Mouse (Mus musculus) midbrain, postnatal 0 days (tissue): ENCODE results near the gene AI597479. TPM values are rescaled to one million over a fixed set of nuclear protein-coding genes. Genes with fewer than 3 reads are reported as not detected.

Source experiments
- ATAC-seq: fragments of 200-750 bp; cut with Nextera tagmentation; 2 replicates; pipeline ENCODE4 v1.8.0; 2017; ENCODE audit warnings: moderate number of reproducible peaks, mild to moderate bottlenecking, moderate TSS enrichment, moderate library complexity; ENCODE audit not compliant: low FRiP score
- DNase-seq: peaks from one replicate; pipeline ENCODE4 v3.0.0-alpha.2; 2015; ENCODE audit warnings: low spot score
- H3K27ac ChIP-seq: fragments of 300-500 bp; sonication (generic); 2 replicates; pipeline ENCODE4 v1.5.1; 2014; ENCODE audit warnings: low read depth, mild to moderate bottlenecking, low read length, mixed read lengths
- H3K27me3 ChIP-seq: fragments of 300-500 bp; sonication (generic); 2 replicates; pipeline ENCODE4 v1.6.1; 2014; ENCODE audit warnings: low read length, control low read depth, mixed read lengths; ENCODE audit not compliant: insufficient read depth
- H3K36me3 ChIP-seq: fragments of 300-500 bp; sonication (generic); 2 replicates; pipeline ENCODE4 v1.6.1; 2014; ENCODE audit warnings: low read length, control low read depth, mixed read lengths; ENCODE audit not compliant: insufficient read depth
- H3K4me1 ChIP-seq: fragments of 300-500 bp; sonication (generic); 2 replicates; pipeline ENCODE4 v1.6.1; 2014; ENCODE audit warnings: mild to moderate bottlenecking, control low read depth, antibody characterized with exemption, low read length, mixed read lengths; ENCODE audit not compliant: insufficient read depth
- H3K4me2 ChIP-seq: fragments of 300-500 bp; sonication (generic); 2 replicates; pipeline ENCODE4 v1.6.1; 2014; ENCODE audit warnings: low read depth, mild to moderate bottlenecking, low read length, mixed read lengths; ENCODE audit not compliant: poor library complexity, severe bottlenecking
- H3K4me3 ChIP-seq: fragments of 300-500 bp; sonication (generic); 2 replicates; pipeline ENCODE4 v1.5.1; 2014; ENCODE audit warnings: low read depth, mild to moderate bottlenecking, low read length, moderate library complexity
- H3K9ac ChIP-seq: fragments of 300-500 bp; sonication (generic); replicated peaks from 2 replicates; pipeline ENCODE4 v1.6.1; 2014; ENCODE audit warnings: mild to moderate bottlenecking, low read length, moderate library complexity, mixed read lengths; ENCODE audit not compliant: poor library complexity, severe bottlenecking
- H3K9me3 ChIP-seq: fragments of 300-500 bp; sonication (generic); 2 replicates; pipeline ENCODE4 v1.6.1; 2016; ENCODE audit warnings: low read length, control low read depth
- CTCF ChIP-seq: IDR thresholded peaks from 2 replicates; pipeline ENCODE4 v1.5.1; 2016; ENCODE audit warnings: antibody characterized with exemption, mild to moderate bottlenecking
- WGBS: fragments of 180-500 bp; shearing (Covaris S2); extraction: QIAGEN DNeasy Blood & Tissue Kit; methylation state at CpG from one replicate; pipeline ENCODE4 v1.1.7; 2014; 5-methylcytosine and 5-hydroxymethylcytosine counted together
- polyA plus RNA-seq: library from polyadenylated mRNA; unstranded; fragments of >200 nt; fragmentation: Nextera tagmentation; extraction: Ambion mirVana; gene quantifications from 2 replicates; pipeline ENCODE4 v1.2.1, GENCODE M21; 2015
- total RNA-seq: library from RNA; depleted of rRNA; stranded (reverse); fragments of >200 nt; gene quantifications from 2 replicates; pipeline ENCODE4 v1.2.3, GENCODE M21; 2014

The AI597479 gene
- total and polyA plus RNA-seq, 2 experiments from 2014 or later: 36.6 to 36.8 TPM

- TF ChIP-seq CTCF: no peak
- no peaks in the 10 kb centered on the region for H3K9me3 ChIP-seq
- DNase-seq (no peak), ATAC-seq (no peak)
- H3K36me3 ChIP-seq: peaks cover 19% of the 10 kb centered on the region
- no peaks in the 10 kb centered on the region for H3K4me1 ChIP-seq
- H3K27ac ChIP-seq: no peak overlapping the region
- no peak overlapping the region for H3K4me2 ChIP-seq
- no peaks in the 10 kb centered on the region for H3K27me3 ChIP-seq
- WGBS: 92% methylated on average over 5 of the region's 5 CpGs
- no peak overlapping the region for H3K9ac ChIP-seq
- H3K4me3 ChIP-seq: no peak overlapping the region
Observed at GRCm38 (mm10) chr1:43070726-43071125, 27.8 kb upstream of the AI597479 start.

- Histone ChIP-seq H3K27me3 (no peaks in the 10 kb centered on the region), H3K9ac (no peak overlapping the region), H3K9me3 (no peaks in the 10 kb centered on the region), H3K27ac (no peak overlapping the region), H3K4me2 (no peak overlapping the region), H3K4me3 (no peak overlapping the region), H3K4me1 (no peaks in the 10 kb centered on the region), H3K36me3 (peaks cover 20% of the 10 kb centered on the region)
- no peak for ATAC-seq
- DNase-seq: no peak
- WGBS: 95% methylated on average over 8 of the region's 8 CpGs
- TF ChIP-seq CTCF: no peak
Observed at GRCm38 (mm10) chr1:43072028-43072427, 26.5 kb upstream of the AI597479 start.

- no peaks in the 10 kb centered on the region for H3K9me3 ChIP-seq
- H3K27me3 ChIP-seq: no peaks in the 10 kb centered on the region
- H3K27ac ChIP-seq: no peak overlapping the region
- H3K36me3 ChIP-seq: peaks cover 17% of the 10 kb centered on the region
- ATAC-seq (no peak), DNase-seq (no peak)
- H3K9ac ChIP-seq: no peak overlapping the region
- no peaks in the 10 kb centered on the region for H3K4me1 ChIP-seq
- H3K4me2 ChIP-seq: no peak overlapping the region
- no peak for TF ChIP-seq CTCF
- no peak overlapping the region for H3K4me3 ChIP-seq
- WGBS: 63% methylated on average over 1 of the region's 1 CpGs
Observed at GRCm38 (mm10) chr1:43072561-43072960, 25.9 kb upstream of the AI597479 start.

GRCm38 (mm10) chr1:43074791-43075190 lies 23.7 kb upstream of the AI597479 start:
- no peaks in the 10 kb centered on the region for H3K9me3 ChIP-seq
- DNase-seq: no peak
- no peak overlapping the region for H3K4me3 ChIP-seq
- no peak overlapping the region for H3K27ac ChIP-seq
- WGBS: 94% methylated on average over 2 of the region's 2 CpGs
- H3K4me1 ChIP-seq: no peaks in the 10 kb centered on the region
- no peak for ATAC-seq
- H3K36me3 ChIP-seq: peaks cover 17% of the 10 kb centered on the region
- no peak for TF ChIP-seq CTCF
- no peaks in the 10 kb centered on the region for H3K27me3 ChIP-seq
- H3K4me2 ChIP-seq: no peak overlapping the region
- H3K9ac ChIP-seq: no peak overlapping the region

GRCm38 (mm10) chr1:43078124-43078523 lies 20.4 kb upstream of the AI597479 start:
- WGBS: 87% methylated on average over 2 of the region's 2 CpGs

GRCm38 (mm10) chr1:43082946-43083345 lies 15.6 kb upstream of the AI597479 start:
- Histone ChIP-seq H3K9me3 (no peaks in the 10 kb centered on the region), H3K27me3 (no peaks in the 10 kb centered on the region), H3K4me3 (no peak overlapping the region), H3K4me2 (no peak overlapping the region), H3K9ac (no peak overlapping the region), H3K4me1 (no peaks in the 10 kb centered on the region), H3K27ac (no peak overlapping the region), H3K36me3 (no peaks in the 10 kb centered on the region)
- WGBS: 90% methylated on average over 5 of the region's 5 CpGs
- ATAC-seq (no peak), DNase-seq (no peak)
- no peak for TF ChIP-seq CTCF

More at GRCm38 (mm10) chr1:43078124-43078523, 20.4 kb upstream of the AI597479 start:
- no peaks in the 10 kb centered on the region for H3K27me3 ChIP-seq
- H3K4me2 ChIP-seq: no peak overlapping the region
- TF ChIP-seq CTCF: no peak
- H3K27ac ChIP-seq: no peak overlapping the region
- DNase-seq (no peak), ATAC-seq (no peak)
- H3K4me1 ChIP-seq: no peaks in the 10 kb centered on the region
- H3K4me3 ChIP-seq: no peak overlapping the region
- H3K36me3 ChIP-seq: peaks cover 9% of the 10 kb centered on the region
- no peak overlapping the region for H3K9ac ChIP-seq
- no peaks in the 10 kb centered on the region for H3K9me3 ChIP-seq
